Mouse (Mus musculus) left cerebral cortex, postnatal 10 days (tissue): Measurements from ENCODE around the gene AI182371. TPM values are rescaled to one million over a fixed set of nuclear protein-coding genes. Genes with fewer than 3 reads are reported as not detected.

Experiments used
- total RNA-seq, 2 experiments: library from RNA; stranded (reverse); gene quantifications; 2 replicates each; pipeline ENCODE4 v1.2.3; 2021

The AI182371 gene
- total RNA-seq, 2 experiments from 2014 or later: not detected

Other genes starting within 250 kb of the AI182371 start
- under 1 TPM; 0.34 to 0.53 TPM for gene Cutal, start 227.1 kb downstream of the AI182371 start, total RNA-seq
- 10 to 100 TPM; 33.2 to 42.1 TPM for gene Psmd5, start 226.6 kb downstream of the AI182371 start, total RNA-seq
- 1 to 10 TPM; 1.3 to 1.8 TPM for gene Phf19, start 187.5 kb downstream of the AI182371 start, total RNA-seq
- under 1 TPM; 0.36 to 0.53 TPM for gene Traf1, start 139.8 kb downstream of the AI182371 start, total RNA-seq
- under 1 TPM; 0.45 to 0.65 TPM for gene Hc, start 40.1 kb downstream of the AI182371 start, total RNA-seq
- 10 to 100 TPM in 1 of 2 experiments, 1 to 10 TPM in 1; 9.4 to 12.6 TPM for gene Cntrl, start 7.9 kb upstream of the AI182371 start, total RNA-seq
- gene Rab14, start 99.6 kb upstream of the AI182371 start, total RNA-seq: 100 to 1,000 TPM; 218 to 225 TPM
- 10 to 100 TPM; 28.3 to 36.7 TPM for gene Gsn, start 154.8 kb upstream of the AI182371 start, total RNA-seq
- 1 to 10 TPM; 6.5 to 7.5 TPM for gene Stom, start 235.4 kb upstream of the AI182371 start, total RNA-seq